Mouse (Mus musculus): Measurements from ENCODE around the gene Ankrd52. TPM values are rescaled to one million over a fixed set of nuclear protein-coding genes. Genes with fewer than 3 reads are reported as not detected.

Ankrd52 gene
- polyA plus RNA-seq, 1 experiment, result 7.0 TPM

DNA sequence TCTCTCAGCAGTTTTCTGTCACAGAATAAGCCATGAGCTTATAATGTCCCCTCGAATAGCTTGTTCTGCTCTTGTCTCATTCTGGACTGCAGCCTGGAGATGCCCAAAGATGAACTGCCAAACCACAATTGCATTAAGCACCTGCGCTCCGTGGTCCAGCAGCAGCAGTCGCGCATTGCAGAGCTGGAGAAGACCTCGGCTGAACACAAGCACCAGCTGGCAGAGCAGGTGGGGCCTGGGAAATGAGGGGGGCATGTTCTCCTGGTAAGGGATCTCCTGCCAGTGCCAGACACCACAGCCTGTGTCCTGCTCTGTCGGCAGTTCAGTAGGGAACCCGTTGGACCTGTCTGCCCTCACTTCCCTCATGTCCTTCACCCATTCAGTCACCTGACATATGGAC is 59.5 kb downstream of the Ankrd52 start:
- H3K4me3 ChIP-seq (ENCODE audit: control insufficient read depth, low read depth, low read length), result no peak overlapping the region
- H3K27me3 ChIP-seq (ENCODE audit: control insufficient read depth, insufficient read depth, low read length), result no peaks in the 10 kb centered on the region
- no peak for TF ChIP-seq CTCF (IDR thresholded peaks at IDR 0.05; ENCODE audit: control insufficient read depth, insufficient read depth, insufficient replicate concordance, low read depth, low read length)
- no peak for TF ChIP-seq POLR2A (IDR thresholded peaks at IDR 0.05; ENCODE audit: control insufficient read depth, low read depth, low read length)
- H3K27ac ChIP-seq (ENCODE audit: control insufficient read depth, insufficient read depth, low read depth, low read length), result no peak overlapping the region
- peaks cover 1% of the 10 kb centered on the region; the same call in 1 of the 2 replicates for H3K36me3 ChIP-seq (ENCODE audit: control insufficient read depth, insufficient read depth, low read length)
- H3K4me1 ChIP-seq (ENCODE audit: control insufficient read depth, insufficient read depth, low read length), result no peaks in the 10 kb centered on the region

DNA sequence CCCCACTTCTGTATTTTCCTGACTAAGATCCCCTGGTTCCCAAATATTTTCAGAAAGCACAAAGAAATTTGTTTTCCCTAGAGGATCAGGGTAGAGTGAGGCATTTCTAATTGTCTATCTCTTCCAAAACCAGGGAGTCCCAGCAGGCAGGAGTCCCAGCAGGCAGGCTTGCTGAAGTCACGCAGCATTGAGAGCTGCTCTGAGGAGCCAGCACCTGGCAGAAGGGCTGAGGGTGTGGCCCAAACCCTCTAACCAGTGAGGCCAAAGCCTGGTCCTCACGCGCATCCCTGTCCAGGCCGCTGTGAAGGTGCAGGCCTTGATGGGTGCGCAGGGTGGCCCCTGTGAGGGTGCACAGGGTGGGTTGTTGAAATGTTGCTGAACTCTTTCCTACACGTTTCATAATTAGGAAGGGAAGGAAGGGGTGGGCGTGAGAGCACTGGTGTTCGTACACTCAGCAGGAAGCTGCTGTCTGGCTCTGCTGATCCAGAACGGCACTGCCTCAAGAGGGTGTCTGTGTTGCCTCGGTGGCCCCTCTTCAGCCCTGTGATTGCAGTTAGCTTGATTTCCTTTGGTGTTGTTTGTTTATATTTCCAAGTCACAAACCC is 61.9 kb downstream of the Ankrd52 start:
- Histone ChIP-seq H3K27ac (ENCODE audit: control insufficient read depth, insufficient read depth, low read depth, low read length) (no peak overlapping the region), H3K36me3 (ENCODE audit: control insufficient read depth, insufficient read depth, low read length) (peaks cover 1% of the 10 kb centered on the region; the same call in 1 of the 2 replicates), H3K27me3 (ENCODE audit: control insufficient read depth, insufficient read depth, low read length) (no peaks in the 10 kb centered on the region), H3K4me1 (ENCODE audit: control insufficient read depth, insufficient read depth, low read length) (no peaks in the 10 kb centered on the region), H3K4me3 (ENCODE audit: control insufficient read depth, low read depth, low read length) (no peak overlapping the region)
- TF ChIP-seq POLR2A (IDR thresholded peaks at IDR 0.05; ENCODE audit: control insufficient read depth, low read depth, low read length) (no peak), CTCF (IDR thresholded peaks at IDR 0.05; ENCODE audit: control insufficient read depth, insufficient read depth, insufficient replicate concordance, low read depth, low read length) (no peak)

DNA sequence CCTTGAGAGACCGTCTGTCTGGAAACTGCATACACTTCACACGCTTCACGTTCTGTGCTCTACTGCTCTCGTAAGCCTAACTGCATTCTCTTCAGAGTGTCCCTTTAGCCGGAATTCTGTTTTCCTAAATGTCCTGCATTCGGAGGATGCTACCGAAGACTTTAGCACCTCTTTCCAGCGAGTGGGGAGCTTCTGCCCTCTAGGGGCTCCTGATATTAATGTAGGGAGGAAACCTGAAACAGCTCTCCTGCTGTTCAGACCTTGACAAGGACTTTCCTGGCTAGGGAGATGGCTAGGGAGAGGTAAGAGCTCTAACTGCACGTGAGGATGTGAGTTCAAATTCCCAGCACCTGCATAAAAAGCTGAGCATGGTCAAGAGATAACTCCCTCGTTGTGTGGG is 63.5 kb downstream of the Ankrd52 start:
- Histone ChIP-seq H3K4me1 (ENCODE audit: control insufficient read depth, insufficient read depth, low read length) (no peaks in the 10 kb centered on the region), H3K36me3 (ENCODE audit: control insufficient read depth, insufficient read depth, low read length) (peaks cover 1% of the 10 kb centered on the region; the same call in 1 of the 2 replicates), H3K27ac (ENCODE audit: control insufficient read depth, insufficient read depth, low read depth, low read length) (no peak overlapping the region), H3K27me3 (ENCODE audit: control insufficient read depth, insufficient read depth, low read length) (no peaks in the 10 kb centered on the region), H3K4me3 (ENCODE audit: control insufficient read depth, low read depth, low read length) (no peak overlapping the region)
- TF ChIP-seq POLR2A (IDR thresholded peaks at IDR 0.05; ENCODE audit: control insufficient read depth, low read depth, low read length) (no peak), CTCF (IDR thresholded peaks at IDR 0.05; ENCODE audit: control insufficient read depth, insufficient read depth, insufficient replicate concordance, low read depth, low read length) (no peak)

DNA sequence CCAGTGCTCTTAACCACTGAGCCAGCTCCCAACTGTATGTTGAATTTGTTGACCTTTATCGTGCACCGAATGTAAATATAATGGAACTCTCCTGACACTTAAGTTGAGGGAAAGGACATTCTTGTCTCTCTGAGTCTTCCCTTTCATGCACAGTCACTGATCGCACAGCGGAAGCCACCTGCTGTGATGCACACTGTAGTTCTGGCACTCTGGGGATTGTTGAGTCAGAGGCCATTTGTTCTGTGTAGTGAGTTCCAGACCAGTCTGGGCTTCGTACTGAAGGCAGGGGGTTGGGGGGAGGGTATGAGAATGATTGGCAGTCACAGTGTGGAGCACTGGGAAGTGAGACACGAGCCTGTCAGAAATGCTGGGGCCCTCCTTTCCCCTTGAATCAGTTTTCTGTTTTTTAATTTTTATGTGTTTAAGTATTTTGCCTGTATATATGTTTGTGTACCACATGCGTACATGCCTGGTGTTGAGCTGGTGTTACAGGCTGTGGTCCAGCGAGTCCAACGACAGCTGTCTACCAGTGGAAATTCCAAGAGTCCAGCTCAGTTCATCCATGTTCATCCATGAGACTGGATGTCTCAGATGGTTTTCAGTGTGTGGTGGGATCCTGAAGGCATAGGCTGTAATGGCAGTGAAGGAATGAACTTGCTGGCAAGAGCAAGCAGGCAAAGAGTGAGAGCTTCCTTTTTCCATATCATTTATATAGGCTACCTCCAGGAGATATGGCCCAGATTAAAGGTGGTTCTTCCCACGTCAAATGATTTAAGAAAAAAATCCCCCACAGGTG is 64.6 kb downstream of the Ankrd52 start:
- Histone ChIP-seq H3K36me3 (ENCODE audit: control insufficient read depth, insufficient read depth, low read length) (peaks cover 1% of the 10 kb centered on the region; the same call in 1 of the 2 replicates), H3K4me3 (ENCODE audit: control insufficient read depth, low read depth, low read length) (no peak overlapping the region), H3K27ac (ENCODE audit: control insufficient read depth, insufficient read depth, low read depth, low read length) (no peak overlapping the region), H3K4me1 (ENCODE audit: control insufficient read depth, insufficient read depth, low read length) (no peaks in the 10 kb centered on the region), H3K27me3 (ENCODE audit: control insufficient read depth, insufficient read depth, low read length) (no peaks in the 10 kb centered on the region)
- TF ChIP-seq CTCF (IDR thresholded peaks at IDR 0.05; ENCODE audit: control insufficient read depth, insufficient read depth, insufficient replicate concordance, low read depth, low read length) (no peak), POLR2A (IDR thresholded peaks at IDR 0.05; ENCODE audit: control insufficient read depth, low read depth, low read length) (no peak)

DNA sequence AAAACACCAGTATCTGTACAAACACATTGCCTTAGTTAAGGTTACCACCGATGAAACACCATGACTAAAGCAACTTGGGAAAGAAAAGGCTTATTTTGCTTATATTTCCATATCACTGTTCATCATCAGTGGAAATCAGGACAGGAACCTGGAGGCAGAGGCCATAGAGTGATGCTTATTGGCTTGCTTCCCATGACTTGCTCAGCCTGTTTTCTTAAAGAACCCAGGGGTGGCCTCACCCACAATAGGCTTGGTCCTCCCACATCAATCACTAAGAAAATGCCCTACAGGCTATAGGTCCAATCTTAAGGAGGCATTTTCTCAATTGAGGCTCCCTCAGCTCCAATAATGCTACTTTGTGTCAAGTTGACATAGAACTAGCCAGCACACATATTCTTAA is 65.8 kb downstream of the Ankrd52 start:
- Histone ChIP-seq H3K36me3 (ENCODE audit: control insufficient read depth, insufficient read depth, low read length) (no peaks in the 10 kb centered on the region), H3K27ac (ENCODE audit: control insufficient read depth, insufficient read depth, low read depth, low read length) (no peak overlapping the region)
- TF ChIP-seq POLR2A (IDR thresholded peaks at IDR 0.05; ENCODE audit: control insufficient read depth, low read depth, low read length) (no peak), CTCF (IDR thresholded peaks at IDR 0.05; ENCODE audit: control insufficient read depth, insufficient read depth, insufficient replicate concordance, low read depth, low read length) (no peak)

DNA sequence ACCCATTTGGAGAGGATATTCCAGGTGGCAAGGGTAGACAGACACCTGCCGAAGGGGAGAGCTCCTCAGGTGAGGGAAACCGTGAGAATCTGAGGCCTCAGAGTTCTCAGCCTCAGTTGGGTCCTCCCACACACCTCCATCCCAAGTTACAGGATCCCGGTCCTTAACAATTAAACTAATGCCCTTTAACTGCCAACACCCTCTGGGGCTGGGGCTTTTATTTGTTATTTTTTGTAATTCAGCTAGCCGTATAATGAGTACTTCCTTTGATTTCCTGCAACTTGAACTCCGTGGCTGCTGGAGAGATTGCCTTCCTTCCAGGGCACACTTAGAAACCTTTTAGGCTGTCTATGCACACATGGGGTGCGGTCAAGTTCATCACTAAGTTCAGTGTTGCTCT is 67.4 kb downstream of the Ankrd52 start:
- Histone ChIP-seq H3K4me1 (ENCODE audit: control insufficient read depth, insufficient read depth, low read length) (no peaks in the 10 kb centered on the region), H3K4me3 (ENCODE audit: control insufficient read depth, low read depth, low read length) (no peak overlapping the region), H3K36me3 (ENCODE audit: control insufficient read depth, insufficient read depth, low read length) (no peaks in the 10 kb centered on the region), H3K27me3 (ENCODE audit: control insufficient read depth, insufficient read depth, low read length) (no peaks in the 10 kb centered on the region), H3K27ac (ENCODE audit: control insufficient read depth, insufficient read depth, low read depth, low read length) (no peak overlapping the region)
- TF ChIP-seq POLR2A (IDR thresholded peaks at IDR 0.05; ENCODE audit: control insufficient read depth, low read depth, low read length) (no peak), CTCF (IDR thresholded peaks at IDR 0.05; ENCODE audit: control insufficient read depth, insufficient read depth, insufficient replicate concordance, low read depth, low read length) (no peak)

More for the DNA sequence above, 65.8 kb downstream of the Ankrd52 start:
- Histone ChIP-seq H3K4me3 (ENCODE audit: control insufficient read depth, low read depth, low read length) (no peak overlapping the region), H3K4me1 (ENCODE audit: control insufficient read depth, insufficient read depth, low read length) (no peaks in the 10 kb centered on the region), H3K27me3 (ENCODE audit: control insufficient read depth, insufficient read depth, low read length) (no peaks in the 10 kb centered on the region)

DNA sequence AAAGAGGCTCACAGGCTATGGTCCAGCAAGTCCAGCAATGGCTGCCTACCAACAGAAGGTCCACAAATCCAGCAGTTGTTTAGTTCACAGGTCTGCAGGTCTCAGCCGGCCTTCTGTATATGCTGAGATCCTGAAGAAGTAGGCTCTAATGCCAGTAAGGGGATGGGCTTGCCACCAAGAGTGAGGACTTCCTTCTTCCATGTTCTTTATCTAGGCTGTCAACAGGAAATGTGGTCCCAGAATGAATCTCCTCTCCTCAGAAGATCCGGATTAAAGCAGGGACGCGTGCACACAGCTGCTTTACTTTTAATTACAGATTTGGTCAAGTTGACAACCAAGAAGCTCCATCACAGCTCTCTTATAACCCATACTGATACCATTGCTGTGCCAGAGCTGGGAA is 68.5 kb downstream of the Ankrd52 start:
- TF ChIP-seq CTCF (IDR thresholded peaks at IDR 0.05; ENCODE audit: control insufficient read depth, insufficient read depth, insufficient replicate concordance, low read depth, low read length), result no peak
- no peak for TF ChIP-seq POLR2A (IDR thresholded peaks at IDR 0.05; ENCODE audit: control insufficient read depth, low read depth, low read length)
- no peak overlapping the region for H3K27ac ChIP-seq (ENCODE audit: control insufficient read depth, insufficient read depth, low read depth, low read length)
- no peaks in the 10 kb centered on the region for H3K4me1 ChIP-seq (ENCODE audit: control insufficient read depth, insufficient read depth, low read length)
- no peaks in the 10 kb centered on the region for H3K27me3 ChIP-seq (ENCODE audit: control insufficient read depth, insufficient read depth, low read length)
- H3K36me3 ChIP-seq (ENCODE audit: control insufficient read depth, insufficient read depth, low read length), result no peaks in the 10 kb centered on the region
- H3K4me3 ChIP-seq (ENCODE audit: control insufficient read depth, low read depth, low read length), result no peak overlapping the region
